Mouse (Mus musculus): ENCODE results near the gene Abcb4. TPM values are rescaled to one million over a fixed set of nuclear protein-coding genes. Genes with fewer than 3 reads are reported as not detected.
"Not testable (repeated sequence)": the region's sequence is repeated elsewhere in the genome, so short reads cannot be mapped to it uniquely, and the experiment has no call there.

Abcb4 gene
- polyA plus RNA-seq (2012; rRNA removed), result 0.34 and 0.45 TPM in 2 replicates

GRCm38 (mm10) chr5:8893300-8894103, at the start of gene Abcb4:
Gene Abcb4, plus strand, starts transcription at chr5:8893717.
- TF ChIP-seq POLR2A (IDR thresholded peaks at IDR 0.05; ENCODE audit: borderline replicate concordance, extremely low read depth, insufficient read depth, insufficient read length, poor library complexity, severe bottlenecking) (0 out of 2 replicates have a peak, but pooled peaks have one; percentile 3), CTCF (IDR thresholded peaks at IDR 0.05; ENCODE audit: borderline replicate concordance, extremely low read depth, insufficient read depth, insufficient read length) (peak; percentile 55)
- peak; percentile 84 for DNase-seq (ENCODE audit: low read depth)

GRCm38 (mm10) chr5:8848607-8849575, 44.6 kb upstream of the Abcb4 start:
- not testable (repeated sequence) for DNase-seq (ENCODE audit: low read depth)

- TF ChIP-seq CTCF (IDR thresholded peaks at IDR 0.05; ENCODE audit: borderline replicate concordance, extremely low read depth, insufficient read depth, insufficient read length) (no peak), POLR2A (IDR thresholded peaks at IDR 0.05; ENCODE audit: borderline replicate concordance, extremely low read depth, insufficient read depth, insufficient read length, poor library complexity, severe bottlenecking) (no peak)
- DNase-seq (ENCODE audit: low read depth), result no peak
Observed at GRCm38 (mm10) chr5:8850851-8851250, 42.7 kb upstream of the Abcb4 start.

GRCm38 (mm10) chr5:8857201-8857600, 36.3 kb upstream of the Abcb4 start:
- TF ChIP-seq CTCF (IDR thresholded peaks at IDR 0.05; ENCODE audit: borderline replicate concordance, extremely low read depth, insufficient read depth, insufficient read length), result no peak
- no peak for TF ChIP-seq POLR2A (IDR thresholded peaks at IDR 0.05; ENCODE audit: borderline replicate concordance, extremely low read depth, insufficient read depth, insufficient read length, poor library complexity, severe bottlenecking)
- DNase-seq (ENCODE audit: low read depth), result no peak

- no peak for TF ChIP-seq CTCF (IDR thresholded peaks at IDR 0.05; ENCODE audit: borderline replicate concordance, extremely low read depth, insufficient read depth, insufficient read length)
- TF ChIP-seq POLR2A (IDR thresholded peaks at IDR 0.05; ENCODE audit: borderline replicate concordance, extremely low read depth, insufficient read depth, insufficient read length, poor library complexity, severe bottlenecking), result no peak
- no peak for DNase-seq (ENCODE audit: low read depth)
Observed at GRCm38 (mm10) chr5:8861811-8862210, 31.7 kb upstream of the Abcb4 start.

- TF ChIP-seq CTCF (IDR thresholded peaks at IDR 0.05; ENCODE audit: borderline replicate concordance, extremely low read depth, insufficient read depth, insufficient read length), result no peak
- no peak for TF ChIP-seq POLR2A (IDR thresholded peaks at IDR 0.05; ENCODE audit: borderline replicate concordance, extremely low read depth, insufficient read depth, insufficient read length, poor library complexity, severe bottlenecking)
- peak; percentile 44 for DNase-seq (ENCODE audit: low read depth)
Observed at GRCm38 (mm10) chr5:8863580-8864337, 29.8 kb upstream of the Abcb4 start.

GRCm38 (mm10) chr5:8865630-8866029, 27.9 kb upstream of the Abcb4 start:
- not testable (repeated sequence) for DNase-seq (ENCODE audit: low read depth)

- DNase-seq (ENCODE audit: low read depth), result no peak
- no peak for TF ChIP-seq POLR2A (IDR thresholded peaks at IDR 0.05; ENCODE audit: borderline replicate concordance, extremely low read depth, insufficient read depth, insufficient read length, poor library complexity, severe bottlenecking)
Observed at GRCm38 (mm10) chr5:8866366-8866765, 27.2 kb upstream of the Abcb4 start.

GRCm38 (mm10) chr5:8868019-8868418, 25.5 kb upstream of the Abcb4 start:
- TF ChIP-seq POLR2A (IDR thresholded peaks at IDR 0.05; ENCODE audit: borderline replicate concordance, extremely low read depth, insufficient read depth, insufficient read length, poor library complexity, severe bottlenecking) (no peak), CTCF (IDR thresholded peaks at IDR 0.05; ENCODE audit: borderline replicate concordance, extremely low read depth, insufficient read depth, insufficient read length) (peak; percentile 47; the same call in 1 of the 2 replicates)
- DNase-seq (ENCODE audit: low read depth), result peak; percentile 58

- DNase-seq (ENCODE audit: low read depth), result no peak
- no peak for TF ChIP-seq CTCF (IDR thresholded peaks at IDR 0.05; ENCODE audit: borderline replicate concordance, extremely low read depth, insufficient read depth, insufficient read length)
- TF ChIP-seq POLR2A (IDR thresholded peaks at IDR 0.05; ENCODE audit: borderline replicate concordance, extremely low read depth, insufficient read depth, insufficient read length, poor library complexity, severe bottlenecking), result no peak
Observed at GRCm38 (mm10) chr5:8872979-8873915, 20.3 kb upstream of the Abcb4 start.
